Mouse (Mus musculus) large intestine, adult 2 months (tissue): ENCODE measurements around the gene Dctd. TPM values are rescaled to one million over a fixed set of nuclear protein-coding genes. Genes with fewer than 3 reads are reported as not detected.

Experiments
- DNase-seq: peaks from one replicate; pipeline ENCODE4 v3.0.0-alpha.2; 2012; ENCODE audit warnings: low read depth, low spot score
- WGBS: fragments of 180-500 bp; shearing (Covaris S2); methylation state at CpG from one replicate; pipeline ENCODE4 v1.1.7; 2018; 5-methylcytosine and 5-hydroxymethylcytosine counted together
- polyA plus RNA-seq: library from polyadenylated mRNA; depleted of rRNA; stranded (reverse); fragments of >200 nt; gene quantifications from 2 replicates; pipeline ENCODE4 v1.2.3, GENCODE M21; 2012; rRNA removed

The Dctd gene
- 4.1 and 5.8 TPM in 2 replicates for polyA plus RNA-seq

DNA sequence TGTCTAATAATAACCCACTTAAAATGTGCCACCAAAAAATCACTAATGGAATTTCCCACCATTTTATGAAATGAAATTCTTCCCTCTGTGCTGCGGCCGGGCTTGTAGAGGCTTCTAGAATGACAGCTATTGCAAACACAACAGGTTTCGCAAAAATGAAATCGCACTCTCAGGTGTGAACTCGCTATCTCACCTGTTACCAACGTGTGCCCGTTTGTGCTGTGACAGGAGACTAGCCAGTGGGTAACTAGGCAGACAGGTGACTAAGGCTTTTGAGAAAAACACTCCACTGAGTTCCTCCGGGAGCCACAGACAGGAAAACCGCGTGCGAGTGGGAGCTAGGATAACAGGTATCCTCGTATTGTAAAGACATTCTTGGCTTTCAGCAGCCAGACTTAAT is at the start of gene Dctd:
TSS of gene Dctd (plus strand) at position 301 of the 400 bp plus-strand sequence.
- no peak for DNase-seq
- 90% methylated on average over 12 of the region's 12 CpGs for WGBS

DNA sequence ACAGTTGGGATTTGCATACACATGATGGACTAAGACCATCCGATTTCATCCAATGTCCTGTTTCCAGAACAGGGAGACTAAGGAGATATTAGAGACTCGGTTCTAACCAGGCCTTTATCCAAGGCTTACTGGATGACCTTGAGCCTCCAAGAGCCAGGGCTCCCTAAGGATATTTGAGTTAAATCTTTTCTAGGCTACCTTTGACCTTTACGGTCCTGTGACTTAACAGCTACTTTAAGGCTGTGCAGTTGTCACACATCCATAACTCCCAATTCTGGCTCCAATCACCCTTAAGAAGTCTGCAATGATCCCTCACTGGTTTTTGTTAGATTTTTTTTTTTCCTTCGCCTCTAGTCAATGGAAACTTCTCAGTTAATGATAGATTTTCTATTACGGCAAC is 45.3 kb upstream of the Dctd start:
- no peak for DNase-seq
- 80% methylated on average over 5 of the region's 5 CpGs for WGBS

DNA sequence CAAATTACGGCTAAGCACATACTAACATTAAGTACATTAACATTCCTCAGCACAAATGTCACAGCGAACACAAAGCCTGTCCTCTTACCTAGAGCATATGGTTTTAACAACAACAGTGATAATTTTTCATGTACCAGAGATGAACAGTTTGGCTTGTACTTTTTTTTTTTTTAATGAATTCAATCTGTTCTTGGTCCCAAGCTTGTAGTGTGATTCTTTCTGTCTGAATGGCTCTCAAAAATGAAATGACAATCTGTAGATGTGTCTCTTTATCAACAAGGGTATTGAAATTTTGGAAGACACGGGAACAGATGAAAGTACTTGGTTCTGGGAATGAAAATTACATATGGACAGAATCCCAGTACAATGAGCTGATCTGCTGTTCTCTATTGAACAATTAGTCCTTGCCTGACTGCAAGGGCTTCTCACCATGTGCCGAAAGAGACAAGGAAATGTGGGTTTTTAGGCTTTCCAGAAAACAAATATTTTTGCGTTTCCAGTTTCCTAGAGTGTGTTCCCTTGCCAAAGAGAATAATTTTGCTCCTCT is 35.3 kb upstream of the Dctd start:
- 84% methylated on average over 5 of the region's 5 CpGs for WGBS
- DNase-seq: no peak

DNA sequence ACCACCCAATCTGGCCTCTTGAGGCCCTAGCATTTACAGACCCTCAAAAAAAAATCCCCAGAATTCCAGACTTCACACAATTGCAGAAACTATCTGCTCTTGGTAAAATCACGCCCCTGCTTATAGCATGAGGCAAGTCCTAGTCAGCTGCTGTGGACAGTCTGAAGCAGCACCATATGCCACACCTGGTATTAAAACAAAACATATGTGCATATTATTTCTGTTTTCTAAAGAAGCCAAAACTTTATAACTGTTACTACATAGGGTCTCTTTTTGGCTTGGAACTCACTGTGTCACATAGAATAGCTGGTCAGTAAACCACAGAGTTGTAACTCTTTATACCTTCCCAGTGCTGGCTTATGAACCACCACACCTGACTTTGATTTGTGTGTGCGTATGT is 24.7 kb upstream of the Dctd start:
- WGBS: 87% methylated on average over 2 of the region's 2 CpGs
- DNase-seq: no peak

DNA sequence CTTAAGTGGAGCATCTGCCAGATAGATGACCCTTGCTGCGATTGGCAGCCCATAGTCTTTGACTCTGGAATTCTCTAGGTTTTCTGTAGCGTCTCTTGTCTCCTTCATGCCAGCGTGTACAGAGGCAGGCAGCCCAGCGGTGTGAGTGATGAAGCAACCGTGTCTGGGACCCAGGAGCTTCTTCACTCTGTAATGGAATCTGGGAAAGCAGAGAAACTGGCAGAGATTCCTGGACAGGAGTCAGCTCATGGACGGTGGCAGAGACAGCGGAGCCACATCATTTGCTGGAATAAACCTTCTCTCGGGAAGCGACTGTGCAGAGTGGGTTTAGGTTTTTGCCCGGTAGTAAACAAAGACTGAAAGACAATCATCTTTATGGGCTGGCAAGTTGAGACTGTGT is 16.5 kb upstream of the Dctd start:
- WGBS: 59% methylated on average over 10 of the region's 10 CpGs

DNA sequence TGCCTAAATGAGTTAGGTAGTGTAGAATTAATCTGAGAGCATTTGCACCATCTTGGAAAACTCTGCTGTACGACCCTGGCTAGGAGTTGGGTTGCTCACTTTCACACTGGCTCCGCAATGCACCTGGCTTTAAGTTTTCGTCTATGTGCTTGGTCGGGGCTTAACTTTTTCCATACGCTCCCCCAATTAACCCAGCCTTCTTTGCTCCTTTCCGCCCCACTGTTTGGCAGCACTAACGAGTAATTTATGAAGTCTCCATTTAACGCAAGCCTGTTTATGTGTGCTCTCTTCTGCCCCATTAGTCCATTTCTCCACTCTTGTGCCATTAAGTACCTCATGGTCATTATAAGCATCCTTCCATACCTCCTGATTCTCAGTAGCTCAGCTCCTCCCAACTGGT is 8.2 kb upstream of the Dctd start:
- WGBS: 82% methylated on average over 8 of the region's 8 CpGs
- DNase-seq: no peak

More for the DNA sequence above, 16.5 kb upstream of the Dctd start:
- no peak for DNase-seq

DNA sequence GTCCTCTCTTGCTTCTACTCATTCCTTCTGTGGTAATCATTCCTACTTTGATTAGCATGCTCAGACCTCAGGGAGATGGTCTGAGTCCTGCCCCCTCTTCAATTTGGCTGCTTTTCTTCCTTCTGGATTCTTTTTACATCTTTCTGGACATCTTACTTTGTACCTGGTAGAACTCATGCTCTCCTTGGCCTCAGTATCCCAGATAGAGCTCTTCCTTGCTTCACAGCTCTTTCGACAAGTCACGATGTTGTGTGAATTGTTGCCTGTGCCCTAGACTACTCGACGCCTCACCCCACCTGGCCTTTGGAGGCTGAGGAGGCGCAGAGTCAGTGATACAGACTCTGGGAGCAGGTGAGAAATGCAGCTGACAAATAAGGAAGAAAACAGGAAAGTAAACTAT is 3.5 kb upstream of the Dctd start:
- DNase-seq: no peak
- 87% methylated on average over 5 of the region's 5 CpGs for WGBS

DNA sequence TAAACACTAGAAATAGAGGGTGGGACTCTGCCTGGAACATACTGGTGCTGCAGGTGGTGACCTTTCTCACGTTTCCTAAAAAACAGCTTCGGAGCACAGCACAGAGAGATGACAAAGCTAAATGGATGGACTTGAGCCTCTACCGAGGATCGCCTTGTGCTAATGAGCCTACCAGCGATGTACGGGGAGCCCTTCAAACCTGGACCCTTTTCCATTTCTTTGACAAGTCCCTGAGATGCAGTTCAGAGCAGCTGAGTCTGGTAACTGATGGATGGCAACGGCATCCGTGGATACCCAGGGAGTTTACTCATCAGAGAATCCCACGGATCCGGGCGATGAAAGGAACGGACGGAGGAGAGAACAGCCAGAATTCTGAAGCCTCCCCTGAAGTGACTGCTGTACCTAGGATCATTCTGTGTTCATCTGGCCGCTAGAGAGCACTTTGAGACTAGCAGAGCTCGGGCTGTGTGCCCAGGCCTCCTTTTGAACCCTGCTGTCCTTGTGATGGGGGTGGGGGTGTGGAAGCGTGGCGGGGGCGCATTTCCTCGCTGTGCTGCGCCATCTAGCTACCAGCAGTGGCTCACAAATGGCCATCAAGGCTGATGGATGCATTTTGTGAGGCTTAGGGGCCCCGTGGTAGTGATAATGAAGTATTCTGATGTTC is 1.6 kb upstream of the Dctd start:
- DNase-seq: no peak
- 19% methylated on average over 21 of the region's 21 CpGs for WGBS

DNA sequence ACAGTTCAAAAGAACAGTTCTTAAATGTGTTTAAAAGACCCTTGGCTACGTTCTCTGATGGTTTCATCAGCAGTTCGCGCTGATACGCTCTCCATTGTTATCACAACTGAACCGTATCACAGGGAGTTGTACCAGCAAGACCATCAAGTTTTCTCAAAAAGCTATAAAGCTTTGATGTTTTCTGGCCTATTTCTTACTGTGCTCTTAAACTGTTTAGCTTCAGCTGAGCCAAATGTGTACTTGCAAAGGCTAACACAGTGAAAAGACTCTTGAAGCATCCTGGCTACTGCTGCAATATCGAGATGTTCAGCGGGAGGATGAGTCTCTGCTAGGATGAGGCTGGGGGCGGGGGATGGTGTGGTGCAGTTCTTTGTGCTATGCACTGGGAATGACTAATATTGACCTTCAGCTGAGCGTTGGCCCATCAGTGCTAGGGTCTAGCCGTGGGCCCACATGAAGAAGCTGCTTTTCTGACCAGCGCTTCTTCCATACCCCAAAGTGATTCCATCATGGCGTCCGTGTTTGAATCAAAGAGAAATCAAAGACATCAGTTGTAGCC is 732 bp upstream of the Dctd start:
- WGBS: 70% methylated on average over 13 of the region's 13 CpGs
- DNase-seq: no peak

DNA sequence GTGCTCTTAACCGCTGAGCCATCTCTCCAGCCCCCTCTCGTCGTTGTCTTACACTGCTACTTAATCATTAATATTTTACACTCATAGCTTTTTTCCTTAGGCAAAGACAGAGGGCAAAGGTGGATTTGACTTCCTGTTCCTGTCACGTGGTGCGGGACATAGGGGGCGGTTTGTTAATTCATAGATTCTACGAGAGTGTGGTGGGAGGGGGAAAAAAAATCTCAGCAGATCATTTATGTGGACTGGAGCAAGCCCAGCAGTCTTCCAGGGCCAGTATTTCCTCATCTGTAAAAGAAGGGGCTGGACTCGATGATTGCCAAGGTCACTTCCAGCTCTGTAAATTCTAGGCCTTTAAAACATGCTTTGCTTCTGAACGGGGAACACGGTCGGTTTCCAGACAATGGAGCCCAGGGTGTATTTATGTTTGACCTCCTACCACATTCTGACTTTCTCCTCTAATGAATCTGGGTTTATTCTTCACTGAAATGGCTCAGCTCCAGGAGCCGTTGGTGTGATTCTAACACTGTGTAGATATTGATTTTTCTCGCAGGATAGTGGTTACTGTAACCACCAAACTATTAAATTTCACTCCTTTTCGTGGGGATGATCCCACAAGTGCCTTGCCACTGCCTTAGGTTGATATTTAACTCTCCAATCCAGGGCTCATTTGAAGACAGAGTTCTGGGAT is 1.4 kb downstream of the Dctd start:
- DNase-seq: no peak
- 44% methylated on average over 14 of the region's 14 CpGs for WGBS

DNA sequence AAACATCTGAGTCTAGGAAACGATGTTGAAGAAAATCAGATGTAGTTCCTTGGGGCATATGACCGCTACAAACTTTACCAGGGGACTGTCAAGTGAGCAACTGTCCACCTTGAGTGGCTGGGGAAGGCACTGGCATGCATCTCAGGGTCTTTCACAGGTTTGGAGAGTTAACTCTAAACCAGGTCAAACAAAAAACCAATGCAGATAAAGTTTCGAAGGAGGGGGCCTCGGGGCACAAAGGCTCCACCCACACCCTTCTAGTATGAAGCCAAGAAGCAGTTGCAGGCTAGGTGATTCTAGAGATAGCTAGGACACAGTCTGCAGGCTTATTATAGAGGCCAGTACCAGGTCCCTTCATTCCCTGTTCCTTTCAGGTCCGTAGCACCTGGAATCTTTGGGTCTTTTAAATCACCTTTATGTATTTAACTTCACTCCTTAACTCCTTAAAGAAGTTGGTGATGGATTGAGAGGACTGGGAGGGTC is 10.5 kb downstream of the Dctd start:
- DNase-seq: no peak
- WGBS: 33% methylated on average over 5 of the region's 5 CpGs

DNA sequence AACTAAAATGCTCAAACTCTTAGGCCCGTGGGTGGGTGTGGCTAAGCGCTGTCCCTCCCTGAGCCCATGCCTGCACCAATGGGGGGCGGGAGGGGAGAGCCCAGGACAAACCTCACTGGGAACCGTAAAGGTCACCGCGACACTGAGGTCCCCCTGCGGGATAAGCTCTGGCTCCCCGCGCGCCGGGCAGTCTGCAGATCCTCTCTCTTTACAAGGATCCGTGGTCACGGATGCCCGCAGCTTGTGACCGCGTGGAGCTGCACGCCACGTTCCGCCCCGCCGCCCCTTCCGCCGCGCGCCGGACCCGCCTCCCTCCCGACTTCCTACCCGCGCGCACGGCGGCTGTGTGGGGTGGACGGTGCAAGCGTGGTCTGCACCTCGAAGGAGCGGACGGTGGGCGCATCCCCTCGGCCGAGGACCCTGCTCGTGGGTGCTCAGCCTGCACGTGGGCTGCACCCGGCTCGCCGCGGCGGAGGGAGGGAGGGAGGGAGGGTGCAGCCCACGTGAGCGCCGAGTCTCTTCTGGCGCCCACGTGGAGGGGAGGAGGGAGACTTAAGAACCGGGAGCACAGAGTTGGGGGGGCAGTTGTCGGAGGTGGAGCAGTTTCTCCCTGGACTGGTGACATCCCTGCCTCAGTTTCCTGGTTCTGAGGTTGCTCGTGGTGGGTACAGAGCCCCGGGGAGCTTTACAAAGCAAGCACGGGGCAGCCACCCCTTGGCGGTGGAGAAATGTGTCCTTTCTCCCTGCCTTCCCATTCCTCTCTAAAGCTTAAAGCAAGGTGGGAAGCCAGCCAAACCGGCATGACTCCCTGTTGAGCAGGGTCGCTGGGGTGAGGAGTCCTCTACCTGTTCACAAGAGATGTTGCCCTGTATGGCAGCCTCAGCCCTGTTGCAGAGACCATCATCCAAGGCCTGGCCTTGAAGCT is 11.2 kb downstream of the Dctd start:
- DNase-seq: peak; percentile 6
- under 1% methylated on average over 59 of the region's 61 CpGs for WGBS

DNA sequence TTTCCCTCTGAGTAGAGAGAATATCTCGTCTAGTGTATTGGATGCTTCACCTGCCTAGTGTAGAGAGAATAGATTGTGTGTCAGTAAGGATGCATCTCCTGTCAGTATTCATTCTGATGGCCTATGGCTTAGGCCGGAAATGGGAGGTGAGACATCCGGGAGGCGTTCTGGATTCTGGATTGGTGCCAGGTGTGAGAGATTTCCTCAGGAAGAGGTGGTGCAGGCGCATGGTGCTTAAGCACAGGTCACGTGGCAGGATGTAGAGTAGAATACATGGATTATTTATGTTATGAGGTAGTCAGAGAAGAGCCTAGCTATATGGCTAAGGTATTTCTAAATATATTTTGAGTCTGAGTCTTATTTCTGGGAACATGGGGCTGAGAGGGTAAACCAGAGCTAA is 15.7 kb downstream of the Dctd start:
- 69% methylated on average over 6 of the region's 6 CpGs for WGBS
- DNase-seq: no peak

DNA sequence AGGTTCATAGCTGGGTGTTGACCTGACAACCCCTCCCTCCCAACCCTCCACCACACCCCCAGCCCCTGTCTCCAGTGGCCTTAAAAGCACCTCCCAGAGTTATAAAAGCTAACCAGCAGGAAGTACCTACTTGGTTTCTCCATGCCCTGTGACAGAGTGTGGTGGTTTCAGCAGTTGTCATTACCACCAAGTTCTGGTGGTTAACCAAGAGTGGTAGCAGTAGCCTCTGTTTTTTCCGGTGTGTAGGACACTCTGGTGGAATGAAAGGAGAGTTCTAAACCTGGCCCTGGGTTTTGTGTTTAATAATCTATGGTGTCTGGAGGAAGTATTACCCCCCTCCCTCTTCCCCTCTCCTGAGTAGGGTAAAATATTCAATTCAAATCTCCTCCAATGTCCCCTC is 24.1 kb downstream of the Dctd start:
- no peak for DNase-seq
- WGBS: 92% methylated on average over 1 of the region's 1 CpGs

DNA sequence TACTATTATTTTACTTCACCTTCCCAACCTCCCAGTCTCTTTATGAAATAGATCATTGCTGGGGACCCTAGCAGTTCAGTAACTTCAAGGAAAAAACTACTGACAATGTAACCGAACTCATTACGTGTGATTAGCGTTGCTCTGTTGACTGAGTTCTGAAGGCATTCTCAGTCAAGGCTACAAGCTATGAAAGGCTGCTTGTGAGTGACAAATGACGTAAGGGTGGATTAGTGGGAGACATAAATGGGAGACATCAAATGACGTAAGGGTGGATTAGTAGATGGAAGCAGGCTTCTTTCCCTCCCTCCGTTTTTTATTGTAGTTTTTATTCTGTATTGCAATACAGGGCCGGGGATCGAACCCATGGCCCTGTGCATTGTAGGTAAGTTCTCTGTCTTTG is 26.0 kb downstream of the Dctd start:
- no peak for DNase-seq
- 94% methylated on average over 8 of the region's 8 CpGs for WGBS

DNA sequence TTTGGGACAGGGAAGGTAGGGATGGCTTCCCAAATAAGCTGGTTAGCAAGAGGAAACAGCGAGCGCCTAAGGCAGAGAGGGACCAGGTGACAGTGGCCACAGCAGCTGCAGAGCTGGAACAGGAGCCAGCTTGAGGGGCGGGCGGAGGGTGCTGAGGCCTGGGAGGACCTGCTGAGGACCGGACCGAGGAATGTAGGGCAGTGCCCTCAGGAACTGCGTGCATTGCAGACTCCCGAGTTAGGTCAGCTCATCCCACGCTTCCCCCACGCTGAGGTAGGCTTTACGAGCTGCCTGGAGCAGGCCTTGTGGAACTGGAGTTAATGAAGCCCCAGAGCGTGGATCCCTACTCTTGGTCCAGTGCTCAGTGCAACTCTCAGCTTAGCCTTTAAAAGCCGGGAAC is 28.1 kb downstream of the Dctd start:
- 80% methylated on average over 13 of the region's 13 CpGs for WGBS
- DNase-seq: no peak

DNA sequence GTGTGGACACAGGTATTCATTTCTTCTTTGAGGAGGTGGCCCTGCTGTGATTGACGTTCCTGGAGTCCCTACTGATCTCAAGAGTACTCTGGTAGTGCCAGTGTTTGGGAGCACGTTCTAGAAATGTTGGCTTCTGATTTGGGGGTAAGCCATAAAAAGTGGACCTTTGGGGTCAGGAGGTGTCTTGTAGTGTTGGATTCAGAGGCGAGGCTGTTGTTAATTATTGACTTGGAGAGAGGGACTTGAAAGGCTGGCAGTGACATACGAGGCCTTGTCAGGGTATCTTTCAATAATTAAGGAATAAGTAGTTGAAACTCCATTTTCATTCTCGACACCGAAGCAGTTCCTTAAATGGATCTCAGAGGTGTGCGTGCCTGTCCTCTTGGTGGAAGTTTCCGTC is 31.4 kb downstream of the Dctd start:
- 61% methylated on average over 8 of the region's 8 CpGs for whole genome bisulfite sequencing
- no peak for DNase-seq

DNA sequence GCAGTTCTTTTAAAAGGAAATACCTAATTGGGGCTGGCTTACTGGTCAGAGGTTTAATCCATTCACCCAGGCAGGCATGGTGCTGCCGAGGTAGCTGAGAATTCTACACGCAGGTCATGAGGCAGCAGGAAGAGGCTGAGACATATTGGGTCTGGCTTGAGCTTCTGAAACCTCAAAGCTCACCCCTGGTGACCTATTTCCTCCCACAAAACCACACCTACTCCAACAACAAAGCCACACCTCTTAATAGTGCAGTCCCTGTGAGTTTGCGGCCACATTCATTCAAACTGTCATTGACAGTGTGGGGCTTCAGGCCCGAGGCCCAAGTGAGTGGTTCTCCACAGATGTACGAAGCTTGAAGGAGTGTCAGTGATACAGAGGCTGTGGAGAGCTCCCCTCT is 34.4 kb downstream of the Dctd start:
- WGBS: 75% methylated on average over 5 of the region's 5 CpGs
- no peak for DNase-seq

DNA sequence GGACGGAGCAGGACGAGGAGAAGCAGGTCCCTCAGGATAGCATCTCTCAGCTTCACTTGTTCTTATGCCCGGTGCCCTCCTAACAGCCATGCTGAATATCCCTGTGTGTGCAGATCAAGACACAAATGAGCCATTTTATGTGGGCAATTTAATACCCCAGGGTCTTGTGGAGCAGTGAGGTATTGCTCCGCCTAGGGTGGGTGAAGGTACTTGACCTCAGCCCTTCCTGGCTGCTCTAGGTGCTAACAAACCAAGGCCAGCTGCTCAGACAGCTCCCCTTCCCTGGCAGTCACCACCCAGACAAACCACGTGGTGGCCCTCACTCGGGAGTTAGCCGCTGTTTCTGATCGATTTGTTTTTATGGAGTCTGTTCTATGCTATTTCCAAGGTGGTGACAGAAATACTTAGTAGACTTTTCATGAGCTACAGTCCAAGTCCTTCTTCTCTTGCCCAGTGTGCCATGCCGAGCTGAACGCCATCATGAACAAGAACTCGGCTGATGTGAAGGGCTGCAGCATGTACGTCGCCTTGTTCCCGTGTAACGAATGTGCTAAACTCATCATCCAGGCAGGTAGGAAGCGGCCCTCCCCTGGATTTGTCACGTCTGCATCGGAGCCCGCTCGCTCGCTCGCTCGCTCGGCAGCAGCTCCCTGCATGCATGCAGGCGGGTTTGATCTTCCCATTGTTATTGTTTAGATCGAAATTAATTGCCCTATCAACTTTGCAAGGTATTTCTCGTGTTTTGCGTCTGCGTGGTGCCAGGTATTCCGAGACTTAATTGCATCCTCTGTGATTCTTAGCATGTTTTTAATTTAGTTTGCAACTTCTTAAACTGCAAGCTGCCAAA is 38.1 kb downstream of the Dctd start:
- 92% methylated on average over 30 of the region's 30 CpGs for WGBS
- no peak for DNase-seq
